Mouse (Mus musculus) urinary bladder, adult 2 months (tissue): ENCODE data around the gene Cops7b. TPM values are rescaled to one million over a fixed set of nuclear protein-coding genes. Genes with fewer than 3 reads are reported as not detected.
A peak's percentile ranks its signal among the peaks of the same experiment; 100 is the strongest.
"Not testable (repeated sequence)": the region's sequence is repeated elsewhere in the genome, so short reads cannot be mapped to it uniquely, and the experiment has no call there.

Source experiments
- DNase-seq: peaks from one replicate; pipeline ENCODE4 v3.0.0; 2022; ENCODE audit warnings: low spot score
- polyA plus RNA-seq: library from polyadenylated mRNA; depleted of rRNA; stranded (reverse); fragments of >200 nt; gene quantifications from 2 replicates; pipeline ENCODE4 v1.2.3, GENCODE M21; 2012; rRNA removed

Cops7b gene
- 22.0 and 34.3 TPM in 2 replicates for polyA plus RNA-seq

GRCm38 (mm10) chr1:86582451-86583096, at the start of gene Cops7b, which contains the start of gene Pde6d:
Cops7b (plus strand) TSS chr1:86582904.
Pde6d (minus strand) TSS chr1:86582629.
- DNase-seq = peak; percentile 89

DNA sequence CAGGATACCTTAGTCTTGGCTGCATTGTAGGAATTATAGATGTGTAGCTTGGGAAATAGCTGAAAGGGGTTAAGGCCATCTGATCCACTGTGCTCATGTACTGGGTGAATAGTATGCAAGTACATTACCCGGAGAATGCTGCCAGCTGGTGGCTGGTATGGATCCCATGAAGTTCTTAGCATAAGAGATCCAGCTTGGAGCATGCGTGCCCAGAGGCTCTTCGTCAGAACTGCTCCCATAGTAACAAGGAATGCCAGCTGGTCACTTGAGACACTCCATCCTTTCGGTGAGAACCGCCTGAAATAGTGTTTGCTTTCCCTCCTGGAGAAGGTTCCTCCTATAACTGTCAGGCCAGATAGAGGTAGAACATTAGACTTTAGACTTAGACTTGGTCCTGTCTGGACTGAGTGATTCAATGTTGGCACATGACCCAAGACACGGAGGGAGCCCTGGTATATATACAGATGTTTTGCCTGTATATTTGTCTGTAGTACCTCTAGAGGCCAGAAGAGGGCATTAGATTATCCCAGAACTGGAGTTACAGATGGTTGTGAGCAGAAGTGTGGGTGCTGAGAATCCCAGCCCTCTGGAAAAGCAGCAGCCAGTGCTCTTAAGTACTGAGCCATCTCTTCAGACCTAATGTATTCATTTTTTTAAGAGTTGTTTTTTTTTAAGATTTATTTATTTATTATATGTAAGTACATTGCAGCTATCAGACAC, 49.1 kb upstream of the Cops7b start:
- no peak for DNase-seq

GRCm38 (mm10) chr1:86538383-86538782, 44.3 kb upstream of the Cops7b start:
- DNase-seq = no peak

- not testable (repeated sequence) for DNase-seq
Observed at GRCm38 (mm10) chr1:86539583-86539982, 43.1 kb upstream of the Cops7b start.

GRCm38 (mm10) chr1:86542584-86542983, 40.1 kb upstream of the Cops7b start:
- no peak for DNase-seq

- no peak for DNase-seq
Observed at GRCm38 (mm10) chr1:86546797-86547196, 35.9 kb upstream of the Cops7b start.

DNA sequence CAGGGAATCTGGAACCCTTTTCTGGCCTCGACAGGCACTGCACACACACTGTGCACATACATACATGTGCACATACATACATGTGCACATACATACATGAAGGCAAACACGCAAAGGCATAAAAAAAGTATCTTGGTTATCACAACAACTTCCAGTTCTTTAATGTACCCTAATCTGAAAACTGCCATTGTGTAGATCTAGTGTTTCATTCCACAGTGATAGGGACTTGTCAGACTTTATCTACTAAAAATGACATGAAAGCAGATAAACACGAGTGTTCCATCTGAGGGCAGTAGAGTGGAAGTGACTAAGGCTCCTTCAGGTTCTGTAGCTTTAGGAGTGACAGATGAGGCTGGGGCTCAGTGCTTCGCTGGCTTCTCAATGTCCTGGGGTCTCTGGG, 31.4 kb upstream of the Cops7b start:
- DNase-seq = no peak

GRCm38 (mm10) chr1:86551877-86552276, 30.8 kb upstream of the Cops7b start:
- no peak for DNase-seq

DNA sequence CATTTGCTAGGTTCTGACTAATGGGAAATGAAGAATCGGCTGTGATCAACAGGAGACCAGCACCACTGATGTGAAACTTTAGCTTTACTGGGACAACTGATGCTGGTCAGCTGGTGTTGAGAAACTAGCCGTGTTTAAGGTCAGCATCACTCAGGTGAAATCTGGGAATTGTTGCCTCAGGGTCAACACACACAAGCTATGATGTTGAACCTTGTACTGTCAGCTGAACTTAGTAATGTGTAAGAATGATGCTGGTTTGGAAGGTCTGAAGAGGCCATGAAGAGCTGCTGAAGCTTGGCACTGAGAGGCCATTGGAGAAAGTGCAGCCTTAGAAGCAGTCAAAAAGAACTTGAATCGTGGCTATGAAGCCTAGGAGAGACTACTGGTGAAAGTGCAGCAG, 27.0 kb upstream of the Cops7b start:
- no peak for DNase-seq

- no peak for DNase-seq
Observed at GRCm38 (mm10) chr1:86557872-86558271, 24.8 kb upstream of the Cops7b start.

- DNase-seq = no peak
Observed at GRCm38 (mm10) chr1:86559232-86559631, 23.5 kb upstream of the Cops7b start.

- no peak for DNase-seq
Observed at GRCm38 (mm10) chr1:86562663-86563062, 20.0 kb upstream of the Cops7b start.

- no peak for DNase-seq
Observed at GRCm38 (mm10) chr1:86568409-86568808, 14.3 kb upstream of the Cops7b start.

- DNase-seq = no peak
Observed at GRCm38 (mm10) chr1:86569292-86569860, 13.3 kb upstream of the Cops7b start.

- DNase-seq = no peak
Observed at GRCm38 (mm10) chr1:86571381-86571780, 11.3 kb upstream of the Cops7b start.

- no peak for DNase-seq
Observed at GRCm38 (mm10) chr1:86571941-86572340, 10.8 kb upstream of the Cops7b start.

DNA sequence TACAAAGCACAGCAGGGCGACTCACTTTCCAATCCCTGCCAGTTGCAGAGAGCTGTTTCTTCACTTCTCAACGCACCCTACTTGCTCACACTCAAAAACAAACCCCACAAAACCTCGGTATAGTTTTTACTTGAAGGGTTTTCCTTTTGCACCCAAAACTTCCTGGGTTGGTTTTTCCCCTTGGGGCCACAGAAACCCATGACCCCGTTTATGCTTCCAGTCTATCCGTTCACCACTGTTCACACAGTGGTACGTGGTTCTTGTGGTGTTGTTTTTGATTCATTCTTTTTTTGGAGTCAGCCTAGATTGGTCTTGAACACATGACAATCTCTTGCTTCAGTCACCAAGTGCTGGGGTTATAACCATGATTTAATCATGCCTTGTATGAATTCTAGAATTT, 2.3 kb upstream of the Cops7b start:
- DNase-seq = no peak

DNA sequence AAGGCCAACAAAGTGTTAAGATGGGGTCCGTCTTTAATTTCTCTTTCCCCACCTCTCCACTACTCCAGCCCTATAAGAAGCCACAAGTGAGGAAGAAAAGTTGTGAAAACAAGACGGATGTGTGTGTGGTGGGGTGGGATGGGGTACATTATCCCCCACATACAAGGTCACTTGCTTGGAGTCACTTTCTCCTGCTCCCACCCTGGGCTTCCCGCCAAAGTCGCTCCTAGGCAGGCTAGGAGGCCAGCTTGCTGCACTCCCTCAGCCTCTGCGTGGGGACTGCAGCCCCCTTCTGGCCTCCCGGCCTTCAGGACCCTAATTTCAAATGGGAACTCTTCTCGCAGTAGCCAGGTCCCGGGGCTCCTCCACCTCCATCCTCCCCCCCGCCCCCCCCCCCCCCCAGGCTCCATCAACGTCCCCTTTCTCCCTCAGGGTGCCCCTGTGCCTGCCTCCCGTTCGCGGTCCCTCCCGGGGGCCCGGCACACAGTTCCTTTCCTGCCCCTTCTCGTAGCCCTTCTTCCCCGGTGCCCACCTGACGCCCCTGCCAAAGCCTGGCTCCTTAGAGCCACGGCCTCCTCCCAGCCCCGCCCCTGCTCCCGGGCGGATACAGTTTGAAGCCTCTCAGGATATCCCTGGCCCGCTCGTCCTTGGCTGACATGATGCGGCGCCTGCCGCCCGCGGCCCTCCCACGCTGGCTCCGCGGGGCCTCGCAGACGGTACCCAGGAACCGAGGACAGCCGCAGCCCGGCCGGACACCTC, 833 bp upstream of the Cops7b start:
- no peak for DNase-seq

- no peak for DNase-seq
Observed at GRCm38 (mm10) chr1:86583709-86584108, 1.0 kb downstream of the Cops7b start.

DNA sequence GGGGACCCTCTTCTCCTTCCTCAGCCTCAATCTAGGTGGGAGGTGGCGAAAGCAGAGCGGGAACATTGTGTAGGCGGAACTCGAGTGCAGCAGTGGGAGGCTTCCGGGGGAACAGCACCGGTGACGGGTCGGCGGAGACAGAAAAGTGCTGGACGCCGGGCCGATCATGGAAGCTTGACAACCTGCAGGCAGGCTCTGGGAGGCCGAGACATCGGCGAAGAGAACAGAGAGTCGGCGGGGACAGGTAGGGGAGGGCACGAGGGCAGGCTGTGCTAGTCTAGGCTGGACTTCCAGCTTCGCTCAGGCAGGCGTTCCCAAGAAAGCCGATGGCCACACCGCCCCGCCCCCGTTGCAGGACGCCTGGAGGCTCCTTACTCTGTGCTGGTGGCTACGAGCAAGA, 4.3 kb downstream of the Cops7b start:
- peak; percentile 73 for DNase-seq

DNA sequence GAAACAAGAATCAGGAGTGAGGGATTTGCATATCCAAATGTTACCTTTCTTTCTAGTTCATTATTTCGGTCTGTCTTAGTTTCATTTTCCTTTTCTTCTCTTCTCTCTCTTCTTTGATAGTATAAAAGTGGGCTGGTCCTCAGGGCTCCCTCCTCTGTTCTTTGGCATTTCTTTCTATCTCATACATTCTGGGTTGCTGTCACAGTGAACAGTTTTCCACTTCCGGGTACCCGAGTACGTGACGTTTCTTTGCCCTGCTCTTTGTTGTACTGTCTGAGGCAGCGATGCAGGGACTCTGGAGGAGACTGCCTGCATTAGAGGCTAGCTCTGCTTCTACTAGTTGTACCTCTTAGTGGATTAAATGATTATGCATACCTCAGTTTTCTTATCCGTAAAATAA, 11.8 kb downstream of the Cops7b start:
- no peak for DNase-seq

GRCm38 (mm10) chr1:86595315-86595714, 12.6 kb downstream of the Cops7b start:
- DNase-seq = no peak
